Mouse (Mus musculus) CH12.LX (cell line): Measurements from ENCODE around the gene Cenpj.

Experiments
- CTCF ChIP-seq, 2 experiments: IDR thresholded peaks in 1 of 2; conservative IDR thresholded peaks in 1 of 2; 2 replicates each; pipeline ENCODE4 v1.5.1; 2011 to 2012; ENCODE audit warnings: low read depth in 2 of 2, low read length in 2 of 2, improper control_type of control experiment in 1 of 2, inconsistent platforms in 1 of 2, mild to moderate bottlenecking in 1 of 2, moderate library complexity in 1 of 2
- EP300 ChIP-seq: IDR thresholded peaks from 2 replicates; pipeline ENCODE4 v1.6.1; 2011; ENCODE audit warnings: low read length, improper control_type of control experiment
- JUND ChIP-seq: conservative IDR thresholded peaks from 2 replicates; pipeline ENCODE4 v1.6.1; 2011; ENCODE audit warnings: low read depth, low read length, improper control_type of control experiment
- MAFK ChIP-seq: IDR thresholded peaks from 2 replicates; pipeline ENCODE4 v1.6.1; 2011; ENCODE audit warnings: low read length, improper control_type of control experiment; ENCODE audit not compliant: insufficient replicate concordance
- MXI1 ChIP-seq: IDR thresholded peaks from 2 replicates; pipeline ENCODE4 v1.6.1; 2011; ENCODE audit warnings: mild to moderate bottlenecking, low read depth, low read length, improper control_type of control experiment
- PAX5 ChIP-seq: IDR thresholded peaks from 2 replicates; pipeline ENCODE4 v1.6.1; 2012; ENCODE audit warnings: low read length, inconsistent platforms, mixed read lengths
- POLR2A ChIP-seq: IDR thresholded peaks from 2 replicates; pipeline ENCODE4 v1.6.1; 2011; ENCODE audit warnings: low read depth, mild to moderate bottlenecking, improper control_type of control experiment, low read length
- TBP ChIP-seq: conservative IDR thresholded peaks from 2 replicates; pipeline ENCODE4 v1.6.1; 2011; ENCODE audit warnings: low read depth, low read length, improper control_type of control experiment
- USF2 ChIP-seq: conservative IDR thresholded peaks from 2 replicates; pipeline ENCODE4 v1.6.1; 2011; ENCODE audit warnings: low read depth, low read length, improper control_type of control experiment

GRCm38 (mm10) chr14:56550960-56551359, 24.3 kb downstream of the Cenpj start:
- TF ChIP-seq CTCF (conservative IDR thresholded peaks at IDR 0.05 in 1 of 2, IDR thresholded peaks at IDR 0.05 in 1 of 2; ENCODE audit: low read depth in 2 of 2, low read length in 2 of 2) (no peak), PAX5 (no peak), POLR2A (no peak), MAFK (no peak), MXI1 (no peak), USF2 (no peak), JUND (no peak), TBP (no peak), EP300 (no peak)
